Mouse (Mus musculus): ENCODE data around the gene Cdk13. TPM values are rescaled to one million over a fixed set of nuclear protein-coding genes. Genes with fewer than 3 reads are reported as not detected.
A peak's percentile ranks its signal among the peaks of the same experiment; 100 is the strongest.

The Cdk13 gene
- polyA plus RNA-seq, 1 experiment from 2014 or later, result 27.5 TPM

DNA sequence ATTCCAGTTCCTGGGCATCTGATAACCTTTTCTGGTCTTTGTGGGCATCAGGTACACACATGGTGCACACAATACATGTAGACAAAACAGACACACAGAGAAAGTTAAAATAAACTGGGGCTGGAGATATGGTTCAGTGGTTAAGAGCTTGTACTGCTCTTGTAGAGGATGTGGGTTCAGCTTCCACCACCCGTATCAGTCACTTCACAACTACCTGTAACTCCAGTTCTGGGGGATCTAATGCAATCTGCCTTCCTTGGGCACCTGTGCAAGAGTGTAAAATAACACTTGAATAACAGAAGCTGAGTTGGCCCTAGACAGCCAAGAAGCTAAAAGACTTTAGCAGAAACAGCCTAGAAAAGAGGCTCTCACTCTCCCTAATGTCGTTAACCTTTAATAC is 12.3 kb upstream of the Cdk13 start:
- no peaks in the 10 kb centered on the region for H3K27me3 ChIP-seq (ENCODE audit: control insufficient read depth, insufficient read depth, low read length)
- no peak for ATAC-seq (ENCODE audit: insufficient number of reproducible peaks, insufficient read depth, low FRiP score, low read depth)
- no peaks in the 10 kb centered on the region for H3K36me3 ChIP-seq (ENCODE audit: control insufficient read depth, insufficient read depth, low read length)
- H3K4me2 ChIP-seq (replicated peaks; ENCODE audit: low read depth, low read length), result no peak overlapping the region
- no peaks in the 10 kb centered on the region for H3K4me1 ChIP-seq (ENCODE audit: control insufficient read depth, insufficient read depth, low read length)
- H3K4me3 ChIP-seq (ENCODE audit: low read depth, low read length), result no peak overlapping the region
- no peak overlapping the region for H3K27ac ChIP-seq (ENCODE audit: low read length)
- H3K9ac ChIP-seq (replicated peaks; ENCODE audit: low read depth, low read length), result no peak overlapping the region
- 85% methylated on average over 2 of the region's 2 CpGs for WGBS
- H3K9me3 ChIP-seq (ENCODE audit: control insufficient read depth, low read depth, low read length), result no peaks in the 10 kb centered on the region

DNA sequence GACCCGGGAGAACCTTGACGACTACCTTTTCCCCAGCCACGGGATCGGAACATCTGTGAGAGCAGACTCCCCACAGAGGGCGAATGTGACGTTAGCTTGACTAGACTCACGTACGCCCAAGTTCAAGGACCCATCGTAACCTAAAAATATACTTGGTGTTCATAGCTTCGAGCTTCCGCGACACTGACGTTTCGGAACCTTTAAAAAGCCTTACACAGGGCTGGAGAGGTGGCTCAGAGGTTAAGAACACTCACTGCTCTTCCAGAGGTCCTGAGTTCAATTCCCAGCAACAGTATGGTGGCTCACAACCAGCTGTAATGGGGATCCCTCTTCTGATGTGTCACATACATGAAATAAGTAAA is 698 bp upstream of the Cdk13 start:
- WGBS, result under 1% methylated on average over 14 of the region's 14 CpGs
- no peak for ATAC-seq (ENCODE audit: insufficient number of reproducible peaks, insufficient read depth, low FRiP score, low read depth)

DNA sequence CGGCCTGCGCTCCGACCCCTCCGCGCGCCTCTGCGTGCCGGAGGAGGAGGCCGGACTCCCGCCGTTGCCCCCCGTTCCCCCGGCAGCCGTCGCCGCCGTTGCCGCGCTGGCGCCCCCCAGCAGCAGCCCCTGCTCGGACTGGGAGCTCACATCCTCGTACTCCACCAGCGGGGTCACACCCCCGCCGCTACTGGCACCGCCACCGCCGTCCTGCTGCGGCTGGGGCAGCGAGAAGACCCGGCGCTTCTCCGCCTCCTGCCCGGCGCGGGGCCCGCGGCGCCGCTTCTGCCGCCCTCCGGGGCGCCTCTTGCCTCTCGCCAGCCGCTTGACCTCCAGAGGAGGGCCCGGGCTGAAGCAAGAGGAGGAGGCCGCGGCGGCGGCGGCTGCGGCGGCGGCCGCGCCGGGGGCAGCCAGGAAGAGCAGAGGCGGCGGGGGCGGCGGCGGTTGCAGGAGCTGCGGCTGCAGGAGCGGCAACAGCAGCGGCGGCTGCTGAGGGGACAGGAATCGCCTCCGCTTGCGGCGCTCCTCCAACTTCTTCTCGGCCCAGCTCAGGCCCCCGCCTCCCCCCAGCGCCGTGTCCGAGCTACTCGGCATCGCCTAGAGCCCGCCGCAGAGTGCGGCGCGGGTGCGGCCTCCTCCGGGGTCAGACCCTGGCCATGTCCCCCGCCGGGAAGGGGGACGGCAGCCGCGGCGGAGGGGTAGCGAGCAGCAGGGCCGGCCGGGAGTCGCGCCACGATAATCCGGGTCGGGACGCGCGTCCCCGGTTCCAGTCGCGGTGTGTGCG is 647 bp downstream of the Cdk13 start:
- Histone ChIP-seq H3K4me1 (ENCODE audit: control insufficient read depth, insufficient read depth, low read length) (peaks cover 8% of the 10 kb centered on the region; the same call in 1 of the 2 replicates), H3K4me3 (ENCODE audit: low read depth, low read length) (peak overlapping the region; percentile 98), H3K36me3 (ENCODE audit: control insufficient read depth, insufficient read depth, low read length) (peaks cover 2% of the 10 kb centered on the region; the same call in 1 of the 2 replicates), H3K9ac (replicated peaks; ENCODE audit: low read depth, low read length) (peak overlapping the region; percentile 99), H3K4me2 (replicated peaks; ENCODE audit: low read depth, low read length) (peak overlapping the region; percentile 94), H3K27ac (ENCODE audit: low read length) (peak overlapping the region; percentile 99), H3K27me3 (ENCODE audit: control insufficient read depth, insufficient read depth, low read length) (no peaks in the 10 kb centered on the region), H3K9me3 (ENCODE audit: control insufficient read depth, low read depth, low read length) (no peaks in the 10 kb centered on the region)
- under 1% methylated on average over 70 of the region's 105 CpGs for WGBS
- peak; percentile 8; the same call in 1 of the 2 replicates for ATAC-seq (ENCODE audit: insufficient number of reproducible peaks, insufficient read depth, low FRiP score, low read depth)

More for the DNA sequence above, 698 bp upstream of the Cdk13 start:
- no peaks in the 10 kb centered on the region for H3K9me3 ChIP-seq (ENCODE audit: control insufficient read depth, low read depth, low read length)
- peak overlapping the region; percentile 83 for H3K27ac ChIP-seq (ENCODE audit: low read length)
- H3K36me3 ChIP-seq (ENCODE audit: control insufficient read depth, insufficient read depth, low read length), result no peaks in the 10 kb centered on the region
- H3K4me2 ChIP-seq (replicated peaks; ENCODE audit: low read depth, low read length), result peak overlapping the region; percentile 56
- H3K4me3 ChIP-seq (ENCODE audit: low read depth, low read length), result peak overlapping the region; percentile 98
- peaks cover 7% of the 10 kb centered on the region; the same call in 1 of the 2 replicates for H3K4me1 ChIP-seq (ENCODE audit: control insufficient read depth, insufficient read depth, low read length)
- no peaks in the 10 kb centered on the region for H3K27me3 ChIP-seq (ENCODE audit: control insufficient read depth, insufficient read depth, low read length)
- H3K9ac ChIP-seq (replicated peaks; ENCODE audit: low read depth, low read length), result peak overlapping the region; percentile 57

DNA sequence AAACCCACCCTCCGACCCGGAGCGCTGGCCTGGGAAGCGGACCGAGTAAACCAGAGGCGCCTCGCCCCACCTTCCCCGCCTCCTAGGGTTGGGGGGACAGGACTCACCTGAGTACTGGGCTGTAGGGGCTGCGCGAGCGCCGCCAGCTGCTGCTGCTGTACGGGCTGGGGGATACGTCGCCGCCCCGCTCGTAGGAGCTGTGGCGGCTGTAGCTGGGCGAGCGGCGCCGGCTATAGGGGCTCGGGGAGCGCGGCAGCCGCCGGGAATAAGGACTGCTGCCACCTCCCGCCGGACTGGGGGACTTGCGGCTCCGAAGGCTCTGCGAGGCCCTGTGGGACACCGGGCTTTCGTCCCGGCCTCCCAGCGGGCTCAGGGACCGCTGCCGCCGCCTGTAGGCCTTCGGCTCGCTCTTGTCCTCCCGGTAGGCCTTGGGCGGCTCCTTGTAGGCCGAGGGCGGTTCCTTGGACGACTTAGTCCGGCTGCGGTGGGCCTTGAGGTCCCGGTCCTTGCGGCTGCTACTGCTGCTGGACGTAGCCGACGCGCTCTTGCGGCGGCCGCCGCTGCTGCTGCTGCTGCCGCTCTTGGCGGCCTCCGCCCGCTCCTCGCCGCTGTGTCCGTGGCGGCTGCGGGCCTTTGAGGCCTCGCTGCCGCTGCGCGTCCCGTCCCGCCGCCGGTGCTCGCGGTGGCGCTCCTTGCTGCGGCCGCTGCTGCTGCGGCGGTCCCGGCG is 1.4 kb downstream of the Cdk13 start:
- H3K4me2 ChIP-seq (replicated peaks; ENCODE audit: low read depth, low read length), result peak overlapping the region; percentile 94
- H3K36me3 ChIP-seq (ENCODE audit: control insufficient read depth, insufficient read depth, low read length), result peaks cover 2% of the 10 kb centered on the region; the same call in 1 of the 2 replicates
- H3K9ac ChIP-seq (replicated peaks; ENCODE audit: low read depth, low read length), result peak overlapping the region; percentile 99
- peaks cover 8% of the 10 kb centered on the region; the same call in 1 of the 2 replicates for H3K4me1 ChIP-seq (ENCODE audit: control insufficient read depth, insufficient read depth, low read length)
- peak overlapping the region; percentile 99 for H3K27ac ChIP-seq (ENCODE audit: low read length)
- peak overlapping the region; percentile 98 for H3K4me3 ChIP-seq (ENCODE audit: low read depth, low read length)
- ATAC-seq (ENCODE audit: insufficient number of reproducible peaks, insufficient read depth, low FRiP score, low read depth), result peak; percentile 25
- no peaks in the 10 kb centered on the region for H3K9me3 ChIP-seq (ENCODE audit: control insufficient read depth, low read depth, low read length)
- WGBS, result under 1% methylated on average over 85 of the region's 85 CpGs
- no peaks in the 10 kb centered on the region for H3K27me3 ChIP-seq (ENCODE audit: control insufficient read depth, insufficient read depth, low read length)

DNA sequence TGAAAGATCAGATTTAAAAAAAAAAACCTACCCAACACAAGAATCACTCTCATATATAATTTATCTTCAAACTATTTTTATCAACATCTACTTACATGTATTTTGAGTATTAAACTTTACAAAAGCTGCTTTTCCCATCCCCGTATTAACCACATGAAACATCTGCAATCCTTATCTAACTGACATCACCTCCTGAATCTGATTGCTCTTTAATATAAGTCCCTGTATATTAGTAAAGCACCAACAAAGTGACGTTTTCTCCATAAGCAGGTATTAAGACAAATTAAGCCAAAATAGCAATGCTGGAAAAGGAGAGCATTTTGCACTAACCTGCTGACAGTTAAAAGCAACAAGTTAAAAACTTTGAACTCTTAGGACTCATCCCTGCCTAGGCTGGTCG is 2.0 kb downstream of the Cdk13 start:
- Histone ChIP-seq H3K27me3 (ENCODE audit: control insufficient read depth, insufficient read depth, low read length) (no peaks in the 10 kb centered on the region), H3K9ac (replicated peaks; ENCODE audit: low read depth, low read length) (peak overlapping the region; percentile 99), H3K4me1 (ENCODE audit: control insufficient read depth, insufficient read depth, low read length) (peaks cover 8% of the 10 kb centered on the region; the same call in 1 of the 2 replicates), H3K4me2 (replicated peaks; ENCODE audit: low read depth, low read length) (peak overlapping the region; percentile 94), H3K27ac (ENCODE audit: low read length) (peak overlapping the region; percentile 99), H3K36me3 (ENCODE audit: control insufficient read depth, insufficient read depth, low read length) (peaks cover 2% of the 10 kb centered on the region; the same call in 1 of the 2 replicates), H3K4me3 (ENCODE audit: low read depth, low read length) (peak overlapping the region; percentile 98), H3K9me3 (ENCODE audit: control insufficient read depth, low read depth, low read length) (no peaks in the 10 kb centered on the region)
- no peak for ATAC-seq (ENCODE audit: insufficient number of reproducible peaks, insufficient read depth, low FRiP score, low read depth)
- WGBS, result 2% methylated on average over 3 of the region's 3 CpGs

DNA sequence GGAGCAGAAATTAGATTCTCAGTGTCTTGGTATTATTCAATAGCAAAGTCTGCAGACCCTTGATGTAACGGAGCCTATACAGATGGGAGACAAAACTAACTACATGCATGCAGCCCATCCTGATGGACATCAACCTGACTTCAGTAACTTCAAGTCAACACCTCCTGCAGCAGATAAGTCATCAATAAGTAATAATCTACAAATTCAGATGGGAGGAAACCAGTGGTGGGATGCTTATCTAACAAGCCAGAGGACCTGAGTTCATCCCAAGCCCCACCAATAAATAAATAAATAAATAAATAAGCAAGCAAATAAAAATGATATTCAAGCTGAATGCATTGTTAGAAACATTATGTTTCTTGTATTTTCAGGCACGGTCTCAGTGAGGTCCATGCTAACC is 5.2 kb downstream of the Cdk13 start:
- Histone ChIP-seq H3K9me3 (ENCODE audit: control insufficient read depth, low read depth, low read length) (no peaks in the 10 kb centered on the region), H3K27ac (ENCODE audit: low read length) (no peak overlapping the region), H3K9ac (replicated peaks; ENCODE audit: low read depth, low read length) (no peak overlapping the region), H3K4me2 (replicated peaks; ENCODE audit: low read depth, low read length) (no peak overlapping the region), H3K27me3 (ENCODE audit: control insufficient read depth, insufficient read depth, low read length) (no peaks in the 10 kb centered on the region), H3K36me3 (ENCODE audit: control insufficient read depth, insufficient read depth, low read length) (peaks cover 2% of the 10 kb centered on the region; the same call in 1 of the 2 replicates), H3K4me1 (ENCODE audit: control insufficient read depth, insufficient read depth, low read length) (peaks cover 8% of the 10 kb centered on the region; the same call in 1 of the 2 replicates), H3K4me3 (ENCODE audit: low read depth, low read length) (no peak overlapping the region)
- no peak for ATAC-seq (ENCODE audit: insufficient number of reproducible peaks, insufficient read depth, low FRiP score, low read depth)
- WGBS, result 85% methylated on average over 2 of the region's 2 CpGs

DNA sequence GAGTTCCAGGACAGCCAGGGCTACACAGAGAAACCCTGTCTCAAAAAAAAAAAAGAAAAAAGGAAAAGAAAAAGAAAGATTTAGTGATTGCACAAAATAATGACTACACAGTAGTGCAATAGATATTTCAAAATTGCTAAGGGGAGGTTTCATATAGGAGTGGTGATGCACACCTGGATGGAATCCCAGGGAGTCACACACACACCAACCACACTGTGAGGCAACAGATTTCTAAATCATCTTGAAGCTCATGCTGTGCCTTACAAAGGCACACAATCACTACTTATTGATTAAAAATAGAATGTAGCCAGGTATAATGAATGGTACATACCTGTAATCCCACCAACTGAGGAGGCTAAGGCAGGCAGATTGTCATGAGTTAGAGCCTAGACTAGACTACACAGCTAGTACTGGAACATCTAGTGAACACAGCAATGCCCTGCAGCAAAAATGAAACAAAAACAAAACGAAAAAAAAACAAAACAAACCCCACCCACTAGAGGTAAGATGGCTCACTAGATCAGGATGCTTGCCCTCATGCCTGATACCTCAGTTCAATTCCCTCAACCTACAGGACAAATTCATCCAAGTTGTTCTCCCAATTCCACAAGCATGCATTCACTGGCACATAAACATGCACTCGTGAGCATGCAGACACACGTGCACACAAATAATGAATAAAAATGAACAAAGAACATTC is 9.0 kb downstream of the Cdk13 start:
- Histone ChIP-seq H3K4me1 (ENCODE audit: control insufficient read depth, insufficient read depth, low read length) (peaks cover 5% of the 10 kb centered on the region; the same call in 1 of the 2 replicates), H3K27me3 (ENCODE audit: control insufficient read depth, insufficient read depth, low read length) (no peaks in the 10 kb centered on the region), H3K9me3 (ENCODE audit: control insufficient read depth, low read depth, low read length) (no peaks in the 10 kb centered on the region), H3K36me3 (ENCODE audit: control insufficient read depth, insufficient read depth, low read length) (peaks cover 2% of the 10 kb centered on the region; the same call in 1 of the 2 replicates), H3K27ac (ENCODE audit: low read length) (no peak overlapping the region), H3K9ac (replicated peaks; ENCODE audit: low read depth, low read length) (no peak overlapping the region), H3K4me2 (replicated peaks; ENCODE audit: low read depth, low read length) (no peak overlapping the region), H3K4me3 (ENCODE audit: low read depth, low read length) (no peak overlapping the region)
- no peak for ATAC-seq (ENCODE audit: insufficient number of reproducible peaks, insufficient read depth, low FRiP score, low read depth)
- 85% methylated on average over 3 of the region's 3 CpGs for WGBS

DNA sequence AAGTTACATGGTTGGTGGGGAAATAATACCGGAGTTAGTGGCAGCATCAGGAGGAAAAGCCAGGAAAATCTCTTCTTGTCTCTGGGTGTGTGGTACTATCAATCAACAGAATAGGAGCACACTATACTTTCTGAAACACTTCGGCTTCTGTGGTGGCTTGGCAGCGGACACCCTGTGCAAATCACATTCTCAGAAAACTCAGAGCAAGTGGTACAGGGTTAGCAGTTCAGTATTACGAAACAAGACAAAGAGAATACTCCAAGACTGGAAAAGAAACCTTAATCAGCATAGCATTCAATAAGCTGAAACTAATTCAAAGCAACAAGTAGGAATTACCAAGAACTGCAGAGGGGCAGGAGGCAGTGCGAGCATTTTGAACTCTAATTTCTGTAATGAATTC is 21.3 kb downstream of the Cdk13 start:
- Histone ChIP-seq H3K4me1 (ENCODE audit: control insufficient read depth, insufficient read depth, low read length) (no peaks in the 10 kb centered on the region), H3K36me3 (ENCODE audit: control insufficient read depth, insufficient read depth, low read length) (no peaks in the 10 kb centered on the region), H3K4me2 (replicated peaks; ENCODE audit: low read depth, low read length) (no peak overlapping the region), H3K9me3 (ENCODE audit: control insufficient read depth, low read depth, low read length) (no peaks in the 10 kb centered on the region), H3K27me3 (ENCODE audit: control insufficient read depth, insufficient read depth, low read length) (no peaks in the 10 kb centered on the region), H3K27ac (ENCODE audit: low read length) (no peak overlapping the region), H3K4me3 (ENCODE audit: low read depth, low read length) (no peak overlapping the region), H3K9ac (replicated peaks; ENCODE audit: low read depth, low read length) (no peak overlapping the region)
- 94% methylated on average over 5 of the region's 5 CpGs for whole genome bisulfite sequencing
- no peak for ATAC-seq (ENCODE audit: insufficient number of reproducible peaks, insufficient read depth, low FRiP score, low read depth)

Measured in stomach, embryonic 14.5 days (tissue).